Mouse (Mus musculus) midbrain, embryonic 12.5 days (tissue): ENCODE measurements around the gene Ttll8. TPM values are rescaled to one million over a fixed set of nuclear protein-coding genes. Genes with fewer than 3 reads are reported as not detected.

Experiments
- ATAC-seq: fragments of 200-750 bp; cut with Nextera tagmentation; 2 replicates; pipeline ENCODE4 v1.8.0; 2017; ENCODE audit warnings: low read depth, moderate TSS enrichment, moderate library complexity; ENCODE audit not compliant: low FRiP score
- H3K27ac ChIP-seq: fragments of 300-500 bp; sonication (generic); replicated peaks from 2 replicates; pipeline ENCODE4 v1.5.1; 2016; ENCODE audit warnings: mild to moderate bottlenecking
- H3K27me3 ChIP-seq: fragments of 300-500 bp; sonication (generic); 2 replicates; pipeline ENCODE4 v1.6.1; 2016; ENCODE audit warnings: mild to moderate bottlenecking
- H3K36me3 ChIP-seq: fragments of 300-500 bp; sonication (generic); 2 replicates; pipeline ENCODE4 v1.6.1; 2016
- H3K4me1 ChIP-seq: fragments of 300-500 bp; sonication (generic); 2 replicates; pipeline ENCODE4 v1.6.1; 2016
- H3K4me2 ChIP-seq: fragments of 300-500 bp; sonication (generic); replicated peaks from 2 replicates; pipeline ENCODE4 v1.6.1; 2016; ENCODE audit warnings: mild to moderate bottlenecking, moderate library complexity
- H3K4me3 ChIP-seq: fragments of 300-500 bp; sonication (generic); 2 replicates; pipeline ENCODE4 v1.5.1; 2016; ENCODE audit warnings: mild to moderate bottlenecking
- H3K9ac ChIP-seq: fragments of 300-500 bp; sonication (generic); replicated peaks from 2 replicates; pipeline ENCODE4 v1.6.1; 2016; ENCODE audit warnings: mild to moderate bottlenecking, moderate library complexity
- H3K9me3 ChIP-seq: fragments of 300-500 bp; sonication (generic); 2 replicates; pipeline ENCODE4 v1.6.1; 2016; ENCODE audit warnings: mild to moderate bottlenecking
- WGBS: fragments of 180-500 bp; shearing (Covaris S2); methylation state at CpG from one replicate; pipeline ENCODE4 v1.1.7; 2016; 5-methylcytosine and 5-hydroxymethylcytosine counted together
- polyA plus RNA-seq: library from polyadenylated mRNA; unstranded; fragments of >200 nt; fragmentation: Nextera tagmentation; extraction: Ambion mirVana; gene quantifications from 2 replicates; pipeline ENCODE4 v1.2.1, GENCODE M21; 2016

Ttll8 gene
- not detected in 2 replicates for polyA plus RNA-seq

GRCm38 (mm10) chr15:88954368-88955072, at the start of gene Ttll8:
Ttll8 (minus strand) TSS chr15:88954418.
- no peaks in the 10 kb centered on the region for H3K36me3 ChIP-seq
- H3K9ac ChIP-seq = peak within 1 kb of the TSS; percentile 54
- peak within 1 kb of the TSS; percentile 88 for H3K4me2 ChIP-seq
- H3K4me3 ChIP-seq = peak within 1 kb of the TSS; percentile 45
- H3K27me3 ChIP-seq = peaks cover 42% of the 10 kb centered on the region
- WGBS = 2% methylated on average over 53 of the region's 53 CpGs
- H3K4me1 ChIP-seq = peaks cover 11% of the 10 kb centered on the region
- ATAC-seq = peak; percentile 75
- H3K9me3 ChIP-seq = no peaks in the 10 kb centered on the region
- no peak within 1 kb of the TSS for H3K27ac ChIP-seq

- Histone ChIP-seq H3K4me1 (no peaks in the 10 kb centered on the region), H3K27ac (no peak overlapping the region), H3K9ac (no peak overlapping the region), H3K9me3 (no peaks in the 10 kb centered on the region), H3K4me3 (no peak overlapping the region), H3K4me2 (no peak overlapping the region), H3K36me3 (no peaks in the 10 kb centered on the region), H3K27me3 (no peaks in the 10 kb centered on the region)
- ATAC-seq = no peak
- 73% methylated on average over 3 of the region's 3 CpGs for WGBS
These were observed 47.0 kb upstream of the Ttll8 start for GRCm38 (mm10) chr15:89001245-89001644.

GRCm38 (mm10) chr15:89000367-89000766, 46.1 kb upstream of the Ttll8 start:
- no peak for ATAC-seq
- H3K9ac ChIP-seq = no peak overlapping the region
- H3K36me3 ChIP-seq = no peaks in the 10 kb centered on the region
- H3K9me3 ChIP-seq = no peaks in the 10 kb centered on the region
- H3K27me3 ChIP-seq = no peaks in the 10 kb centered on the region
- 72% methylated on average over 2 of the region's 2 CpGs for WGBS
- H3K4me1 ChIP-seq = no peaks in the 10 kb centered on the region
- H3K4me3 ChIP-seq = no peak overlapping the region
- H3K4me2 ChIP-seq = no peak overlapping the region
- H3K27ac ChIP-seq = no peak overlapping the region

- no peaks in the 10 kb centered on the region for H3K36me3 ChIP-seq
- WGBS = 96% methylated on average over 2 of the region's 2 CpGs
- no peak for ATAC-seq
- H3K4me1 ChIP-seq = no peaks in the 10 kb centered on the region
- no peak overlapping the region for H3K9ac ChIP-seq
- H3K4me2 ChIP-seq = no peak overlapping the region
- no peak overlapping the region for H3K27ac ChIP-seq
- H3K9me3 ChIP-seq = no peaks in the 10 kb centered on the region
- no peak overlapping the region for H3K4me3 ChIP-seq
- no peaks in the 10 kb centered on the region for H3K27me3 ChIP-seq
These were observed 44.9 kb upstream of the Ttll8 start for GRCm38 (mm10) chr15:88999124-88999523.

- Histone ChIP-seq H3K9me3 (no peaks in the 10 kb centered on the region), H3K36me3 (no peaks in the 10 kb centered on the region), H3K27me3 (no peaks in the 10 kb centered on the region), H3K4me3 (no peak overlapping the region), H3K4me1 (no peaks in the 10 kb centered on the region), H3K9ac (no peak overlapping the region), H3K4me2 (no peak overlapping the region), H3K27ac (no peak overlapping the region)
- ATAC-seq = no peak
- 77% methylated on average over 8 of the region's 8 CpGs for WGBS
These were observed 44.4 kb upstream of the Ttll8 start for GRCm38 (mm10) chr15:88998636-88999035.

- no peak overlapping the region for H3K27ac ChIP-seq
- H3K4me1 ChIP-seq = no peaks in the 10 kb centered on the region
- no peaks in the 10 kb centered on the region for H3K9me3 ChIP-seq
- H3K36me3 ChIP-seq = no peaks in the 10 kb centered on the region
- no peak overlapping the region for H3K4me2 ChIP-seq
- H3K9ac ChIP-seq = no peak overlapping the region
- H3K27me3 ChIP-seq = no peaks in the 10 kb centered on the region
- H3K4me3 ChIP-seq = no peak overlapping the region
- ATAC-seq = no peak
- WGBS = 88% methylated on average over 2 of the region's 2 CpGs
These were observed 35.0 kb upstream of the Ttll8 start for GRCm38 (mm10) chr15:88989236-88989635.

GRCm38 (mm10) chr15:88982534-88983079, 28.4 kb upstream of the Ttll8 start, which contains the start of gene Mov10l1:
Mov10l1 (plus strand) TSS chr15:88982909.
- no peak within 1 kb of the TSS for H3K9ac ChIP-seq
- H3K4me3 ChIP-seq = no peak within 1 kb of the TSS
- no peak within 1 kb of the TSS for H3K27ac ChIP-seq
- ATAC-seq = no peak
- no peaks in the 10 kb centered on the region; the same call in 1 of the 2 replicates for H3K9me3 ChIP-seq
- peaks cover 9% of the 10 kb centered on the region for H3K27me3 ChIP-seq
- H3K4me1 ChIP-seq = peaks cover 11% of the 10 kb centered on the region
- WGBS = 96% methylated on average over 31 of the region's 31 CpGs
- no peaks in the 10 kb centered on the region for H3K36me3 ChIP-seq
- no peak within 1 kb of the TSS for H3K4me2 ChIP-seq

- H3K4me2 ChIP-seq = no peak overlapping the region
- H3K4me1 ChIP-seq = peaks cover 20% of the 10 kb centered on the region
- no peaks in the 10 kb centered on the region; the same call in 1 of the 2 replicates for H3K9me3 ChIP-seq
- 9% methylated on average over 3 of the region's 3 CpGs for WGBS
- ATAC-seq = peak; percentile 85; the same call in 1 of the 2 replicates
- H3K4me3 ChIP-seq = no peak overlapping the region
- H3K9ac ChIP-seq = no peak overlapping the region
- peak overlapping the region; percentile 71 for H3K27ac ChIP-seq
- H3K27me3 ChIP-seq = peaks cover 21% of the 10 kb centered on the region
- no peaks in the 10 kb centered on the region for H3K36me3 ChIP-seq
These were observed 24.9 kb upstream of the Ttll8 start for GRCm38 (mm10) chr15:88979138-88979446.

- peaks cover 20% of the 10 kb centered on the region for H3K4me1 ChIP-seq
- H3K27ac ChIP-seq = peak within 1 kb of the TSS; percentile 71
- WGBS = 11% methylated on average over 10 of the region's 10 CpGs
- H3K4me2 ChIP-seq = peak within 1 kb of the TSS; percentile 29
- ATAC-seq = peak; percentile 91
- no peaks in the 10 kb centered on the region; the same call in 1 of the 2 replicates for H3K9me3 ChIP-seq
- peak within 1 kb of the TSS; percentile 18; the same call in 1 of the 2 replicates for H3K4me3 ChIP-seq
- H3K27me3 ChIP-seq = peaks cover 21% of the 10 kb centered on the region
- no peak within 1 kb of the TSS for H3K9ac ChIP-seq
- no peaks in the 10 kb centered on the region for H3K36me3 ChIP-seq
These were observed 24.3 kb upstream of the Ttll8 start, which contains the start of gene Mlc1 for GRCm38 (mm10) chr15:88978281-88979137. Mlc1 (minus strand) TSS chr15:88979007.

- Histone ChIP-seq H3K9me3 (no peaks in the 10 kb centered on the region), H3K27me3 (peaks cover 12% of the 10 kb centered on the region), H3K36me3 (no peaks in the 10 kb centered on the region), H3K4me1 (peaks cover 8% of the 10 kb centered on the region; the same call in 1 of the 2 replicates), H3K4me3 (no peak overlapping the region), H3K27ac (no peak overlapping the region), H3K4me2 (no peak overlapping the region), H3K9ac (no peak overlapping the region)
- 87% methylated on average over 4 of the region's 4 CpGs for WGBS
- no peak for ATAC-seq
These were observed 18.1 kb upstream of the Ttll8 start for GRCm38 (mm10) chr15:88972300-88972699.

GRCm38 (mm10) chr15:88964070-88964578, 9.9 kb upstream of the Ttll8 start:
- Histone ChIP-seq H3K36me3 (no peaks in the 10 kb centered on the region), H3K9me3 (no peaks in the 10 kb centered on the region), H3K27ac (no peak overlapping the region), H3K4me3 (no peak overlapping the region), H3K9ac (no peak overlapping the region), H3K4me2 (no peak overlapping the region), H3K27me3 (no peaks in the 10 kb centered on the region; the same call in 1 of the 2 replicates), H3K4me1 (no peaks in the 10 kb centered on the region)
- 90% methylated on average over 2 of the region's 2 CpGs for WGBS
- ATAC-seq = no peak

GRCm38 (mm10) chr15:88957522-88957921, 3.3 kb upstream of the Ttll8 start:
- Histone ChIP-seq H3K4me1 (peaks cover 11% of the 10 kb centered on the region), H3K4me3 (no peak overlapping the region), H3K9ac (no peak overlapping the region), H3K27ac (no peak overlapping the region), H3K9me3 (no peaks in the 10 kb centered on the region), H3K4me2 (no peak overlapping the region), H3K36me3 (no peaks in the 10 kb centered on the region), H3K27me3 (peaks cover 42% of the 10 kb centered on the region)
- WGBS = 83% methylated on average over 4 of the region's 4 CpGs
- no peak for ATAC-seq
